Mouse (Mus musculus): ENCODE data around the gene Slc29a3. TPM values are rescaled to one million over a fixed set of nuclear protein-coding genes. Genes with fewer than 3 reads are reported as not detected.
"Not testable (repeated sequence)": the region's sequence is repeated elsewhere in the genome, so short reads cannot be mapped to it uniquely, and the experiment has no call there.

Slc29a3 gene
- total and polyA plus RNA-seq, 3 experiments = 1.3 to 5.7 (median 1.7) TPM

DNA sequence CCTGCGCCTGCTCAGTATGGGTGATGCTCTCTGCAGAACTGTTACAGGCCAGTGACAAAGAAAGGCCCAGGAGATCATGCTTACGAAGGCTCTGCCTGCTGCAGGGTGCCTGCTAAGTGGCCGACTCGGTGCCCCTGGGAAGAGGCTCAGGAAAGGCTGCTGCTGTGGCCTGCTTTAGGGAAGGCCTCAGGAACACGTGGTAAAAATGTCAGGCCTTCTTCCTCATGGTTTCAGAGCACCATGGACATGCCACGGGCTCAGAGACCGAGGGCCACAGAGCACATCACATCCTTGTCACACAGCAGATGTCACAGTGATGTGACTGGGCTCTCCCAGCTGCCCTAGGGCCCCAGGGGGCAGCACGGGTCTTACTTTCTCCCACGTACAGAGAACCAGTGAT, 8.9 kb downstream of the Slc29a3 start:
- DNase-seq (ENCODE audit: low spot score) (no peak), ATAC-seq (ENCODE audit: extremely low read depth, insufficient number of reproducible peaks, low FRiP score, poor library complexity, severe bottlenecking) (no peak)
- H3K27me3 ChIP-seq (ENCODE audit: insufficient read depth, low read length) = no peaks in the 10 kb centered on the region
- peaks cover 33% of the 10 kb centered on the region for H3K36me3 ChIP-seq (replicated peaks)
- TF ChIP-seq GATA2 (IDR thresholded peaks at IDR 0.05; ENCODE audit: borderline replicate concordance, low read depth, low read length) (no peak), GATA1 (IDR thresholded peaks at IDR 0.05; ENCODE audit: borderline replicate concordance, low read length) (no peak), POLR2AphosphoS5 (IDR thresholded peaks at IDR 0.05; ENCODE audit: insufficient replicate concordance, low read depth, low read length) (no peak), CTCF (IDR thresholded peaks at IDR 0.05; ENCODE audit: low read depth, low read length) (no peak), TAL1 (conservative IDR thresholded peaks at IDR 0.05; ENCODE audit: low read depth, low read length) (no peak)
- no peaks in the 10 kb centered on the region for H3K4me1 ChIP-seq (ENCODE audit: insufficient read depth, low read depth, low read length)
- no peaks in the 10 kb centered on the region for H3K9me3 ChIP-seq (replicated peaks)
- H3K4me3 ChIP-seq (ENCODE audit: low read depth, low read length) = no peak overlapping the region

DNA sequence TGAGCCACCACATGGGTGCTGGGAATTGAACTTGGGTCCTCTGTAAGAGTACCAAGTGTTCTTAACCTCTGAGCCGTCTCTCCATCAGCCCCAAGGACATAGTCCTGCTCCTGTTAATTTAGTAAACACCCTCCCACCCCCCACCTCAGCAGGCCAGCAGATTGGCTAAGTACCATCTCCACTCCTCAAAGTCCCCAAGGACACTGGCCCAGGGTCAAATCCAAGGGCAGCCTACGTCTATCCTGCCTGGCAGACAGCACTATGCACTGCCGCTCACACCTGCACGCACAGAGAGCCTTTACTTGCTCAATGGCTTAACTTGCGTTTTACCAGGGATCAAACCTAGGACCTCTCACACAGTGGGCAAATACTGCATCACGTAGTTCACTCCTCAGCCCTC, 9.7 kb downstream of the Slc29a3 start:
- no peak overlapping the region for H3K4me3 ChIP-seq (ENCODE audit: low read depth, low read length)
- TF ChIP-seq TAL1 (conservative IDR thresholded peaks at IDR 0.05; ENCODE audit: low read depth, low read length) (no peak), CTCF (IDR thresholded peaks at IDR 0.05; ENCODE audit: low read depth, low read length) (no peak)
- peaks cover 26% of the 10 kb centered on the region for H3K36me3 ChIP-seq (replicated peaks)
- H3K4me1 ChIP-seq (ENCODE audit: insufficient read depth, low read depth, low read length) = no peaks in the 10 kb centered on the region
- no peaks in the 10 kb centered on the region for H3K9me3 ChIP-seq (replicated peaks)
- H3K27me3 ChIP-seq (ENCODE audit: insufficient read depth, low read length) = no peaks in the 10 kb centered on the region
- ATAC-seq (ENCODE audit: extremely low read depth, insufficient number of reproducible peaks, low FRiP score, poor library complexity, severe bottlenecking) = no peak
- DNase-seq (ENCODE audit: low spot score) = no peak

- not testable (repeated sequence) for H3K4me3 ChIP-seq (ENCODE audit: low read depth, low read length); ATAC-seq (ENCODE audit: extremely low read depth, insufficient number of reproducible peaks, low FRiP score, poor library complexity, severe bottlenecking); DNase-seq (ENCODE audit: low spot score); H3K4me1 ChIP-seq (ENCODE audit: insufficient read depth, low read depth, low read length); H3K9me3 ChIP-seq (replicated peaks); H3K27me3 ChIP-seq (ENCODE audit: insufficient read depth, low read length)
- H3K36me3 ChIP-seq (replicated peaks) = peaks cover 22% of the 10 kb centered on the region
Observed at GRCm38 (mm10) chr10:60742296-60742695, 10.3 kb downstream of the Slc29a3 start.

DNA sequence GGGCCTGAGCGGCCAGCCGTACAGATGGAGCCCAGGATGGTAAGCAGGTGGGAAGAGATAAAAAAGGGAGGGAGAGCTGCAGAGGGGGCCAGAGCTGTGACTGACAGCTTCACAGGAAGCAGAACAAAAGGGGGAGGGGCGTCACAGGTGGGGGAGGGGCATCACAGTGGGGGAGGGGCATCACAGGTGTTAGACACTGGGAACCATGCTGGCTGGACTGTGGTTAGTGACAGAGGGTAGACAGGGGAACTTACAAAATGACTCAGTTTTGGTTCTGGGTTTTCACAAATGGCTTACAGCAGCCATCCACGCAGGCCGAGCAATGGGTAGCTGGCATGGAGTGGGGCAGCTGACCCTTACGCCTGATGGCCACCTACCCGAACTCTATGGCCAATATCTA, 11.2 kb downstream of the Slc29a3 start:
- no peak for DNase-seq (ENCODE audit: low spot score)
- no peak for ATAC-seq (ENCODE audit: extremely low read depth, insufficient number of reproducible peaks, low FRiP score, poor library complexity, severe bottlenecking)
- Histone ChIP-seq H3K27me3 (ENCODE audit: insufficient read depth, low read length) (no peaks in the 10 kb centered on the region), H3K9me3 (replicated peaks) (no peaks in the 10 kb centered on the region), H3K36me3 (replicated peaks) (peaks cover 23% of the 10 kb centered on the region), H3K4me1 (ENCODE audit: insufficient read depth, low read depth, low read length) (no peaks in the 10 kb centered on the region), H3K4me3 (ENCODE audit: low read depth, low read length) (no peak overlapping the region)
- TF ChIP-seq TAL1 (conservative IDR thresholded peaks at IDR 0.05; ENCODE audit: low read depth, low read length) (no peak), POLR2AphosphoS5 (IDR thresholded peaks at IDR 0.05; ENCODE audit: insufficient replicate concordance, low read depth, low read length) (no peak), GATA1 (IDR thresholded peaks at IDR 0.05; ENCODE audit: borderline replicate concordance, low read length) (no peak), GATA2 (IDR thresholded peaks at IDR 0.05; ENCODE audit: borderline replicate concordance, low read depth, low read length) (no peak), CTCF (IDR thresholded peaks at IDR 0.05; ENCODE audit: low read depth, low read length) (no peak)

DNA sequence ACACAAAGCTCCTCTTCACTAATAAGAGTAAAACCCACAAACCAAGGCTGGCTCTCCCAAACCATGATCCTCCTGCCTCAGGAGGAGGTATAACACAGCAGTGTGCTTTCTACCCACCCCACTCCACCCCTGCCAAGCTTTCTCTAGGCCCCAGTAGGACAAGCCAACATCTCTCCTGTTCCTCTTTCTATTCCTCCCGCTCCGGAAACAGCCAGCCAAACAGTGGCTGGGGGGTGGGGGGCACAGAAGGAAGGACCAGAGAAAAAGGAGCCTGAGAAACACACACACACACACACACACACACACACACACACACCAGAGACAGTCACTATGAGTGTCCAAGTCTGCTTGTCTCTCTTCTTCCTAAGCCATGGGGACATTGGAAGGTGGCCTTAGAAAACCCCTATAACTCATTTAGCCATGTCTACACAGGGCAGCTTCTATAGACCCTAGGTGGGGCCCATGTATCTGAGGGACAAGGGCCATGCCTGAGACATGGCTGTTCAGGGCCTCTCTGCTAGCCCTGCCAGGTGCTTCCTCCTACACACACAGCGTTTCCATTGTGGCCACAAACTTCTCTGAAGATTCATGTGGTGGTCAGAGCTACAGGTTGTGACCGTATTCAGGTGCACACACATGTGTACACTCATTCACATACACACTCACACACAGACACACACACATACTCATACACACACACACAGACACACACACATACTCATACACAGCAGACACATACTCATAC, 12.8 kb downstream of the Slc29a3 start:
- Histone ChIP-seq H3K27me3 (ENCODE audit: insufficient read depth, low read length) (no peaks in the 10 kb centered on the region), H3K4me3 (ENCODE audit: low read depth, low read length) (no peak overlapping the region), H3K36me3 (replicated peaks) (peaks cover 20% of the 10 kb centered on the region), H3K9me3 (replicated peaks) (no peaks in the 10 kb centered on the region), H3K4me1 (ENCODE audit: insufficient read depth, low read depth, low read length) (no peaks in the 10 kb centered on the region)
- ATAC-seq (ENCODE audit: extremely low read depth, insufficient number of reproducible peaks, low FRiP score, poor library complexity, severe bottlenecking) (no peak), DNase-seq (ENCODE audit: low spot score) (no peak)
- no peak for TF ChIP-seq POLR2AphosphoS5 (IDR thresholded peaks at IDR 0.05; ENCODE audit: insufficient replicate concordance, low read depth, low read length)
- no peak for TF ChIP-seq GATA2 (IDR thresholded peaks at IDR 0.05; ENCODE audit: borderline replicate concordance, low read depth, low read length)
- no peak for TF ChIP-seq TAL1 (conservative IDR thresholded peaks at IDR 0.05; ENCODE audit: low read depth, low read length)
- TF ChIP-seq GATA1 (IDR thresholded peaks at IDR 0.05; ENCODE audit: borderline replicate concordance, low read length) = no peak
- no peak for TF ChIP-seq CTCF (IDR thresholded peaks at IDR 0.05; ENCODE audit: low read depth, low read length)

DNA sequence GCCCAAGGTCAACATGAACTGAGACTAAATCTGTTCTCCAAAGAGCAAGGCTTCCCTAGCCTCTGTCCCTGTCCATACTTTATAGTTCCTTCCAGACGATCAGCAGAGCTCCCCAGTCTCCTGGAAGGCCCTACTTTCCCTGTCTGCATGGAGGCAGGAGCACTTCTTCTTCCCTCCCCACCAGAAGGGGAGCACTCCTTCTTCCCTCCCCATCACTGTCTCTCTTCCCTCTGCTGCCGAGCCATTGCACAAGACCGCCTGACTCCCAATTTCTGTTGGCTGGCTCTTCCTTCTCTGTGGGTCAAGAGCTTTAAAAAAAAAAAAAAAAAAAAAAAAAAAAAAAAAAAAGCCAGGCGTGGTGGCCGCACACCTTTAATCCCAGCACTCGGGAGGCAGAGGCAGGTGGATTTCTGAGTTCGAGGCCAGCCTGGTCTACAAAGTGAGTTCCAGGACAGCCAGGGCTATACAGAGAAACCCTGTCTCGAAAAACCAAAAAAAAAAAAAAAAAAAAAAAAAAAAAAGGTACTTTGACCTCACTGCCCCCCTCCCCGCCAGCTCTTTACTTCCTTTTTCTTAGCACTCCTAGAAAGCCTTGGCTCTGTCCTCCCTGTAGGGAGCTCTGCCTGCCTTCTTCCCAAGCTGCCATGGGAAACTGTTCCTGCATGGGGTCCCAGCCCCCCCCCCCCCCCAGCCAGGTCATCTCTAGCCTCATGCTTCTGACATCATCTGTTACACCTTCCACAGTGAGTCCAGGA, 14.5 kb downstream of the Slc29a3 start:
- ATAC-seq (ENCODE audit: extremely low read depth, insufficient number of reproducible peaks, low FRiP score, poor library complexity, severe bottlenecking) = no peak
- no peak for TF ChIP-seq TAL1 (conservative IDR thresholded peaks at IDR 0.05; ENCODE audit: low read depth, low read length)
- TF ChIP-seq GATA1 (IDR thresholded peaks at IDR 0.05; ENCODE audit: borderline replicate concordance, low read length) = no peak
- TF ChIP-seq CTCF (IDR thresholded peaks at IDR 0.05; ENCODE audit: low read depth, low read length) = no peak
- no peak for TF ChIP-seq POLR2AphosphoS5 (IDR thresholded peaks at IDR 0.05; ENCODE audit: insufficient replicate concordance, low read depth, low read length)
- TF ChIP-seq GATA2 (IDR thresholded peaks at IDR 0.05; ENCODE audit: borderline replicate concordance, low read depth, low read length) = no peak
- DNase-seq (ENCODE audit: low spot score) = no peak
- no peaks in the 10 kb centered on the region for H3K27me3 ChIP-seq (ENCODE audit: insufficient read depth, low read length)
- H3K9me3 ChIP-seq (replicated peaks) = no peaks in the 10 kb centered on the region
- peaks cover 17% of the 10 kb centered on the region for H3K36me3 ChIP-seq (replicated peaks)
- no peak overlapping the region for H3K4me3 ChIP-seq (ENCODE audit: low read depth, low read length)
- H3K4me1 ChIP-seq (ENCODE audit: insufficient read depth, low read depth, low read length) = no peaks in the 10 kb centered on the region

Measured in G1E (cell line).